Comparison of ENCODE assay signal across 11 mouse cellular contexts in the genomic region with DNA sequence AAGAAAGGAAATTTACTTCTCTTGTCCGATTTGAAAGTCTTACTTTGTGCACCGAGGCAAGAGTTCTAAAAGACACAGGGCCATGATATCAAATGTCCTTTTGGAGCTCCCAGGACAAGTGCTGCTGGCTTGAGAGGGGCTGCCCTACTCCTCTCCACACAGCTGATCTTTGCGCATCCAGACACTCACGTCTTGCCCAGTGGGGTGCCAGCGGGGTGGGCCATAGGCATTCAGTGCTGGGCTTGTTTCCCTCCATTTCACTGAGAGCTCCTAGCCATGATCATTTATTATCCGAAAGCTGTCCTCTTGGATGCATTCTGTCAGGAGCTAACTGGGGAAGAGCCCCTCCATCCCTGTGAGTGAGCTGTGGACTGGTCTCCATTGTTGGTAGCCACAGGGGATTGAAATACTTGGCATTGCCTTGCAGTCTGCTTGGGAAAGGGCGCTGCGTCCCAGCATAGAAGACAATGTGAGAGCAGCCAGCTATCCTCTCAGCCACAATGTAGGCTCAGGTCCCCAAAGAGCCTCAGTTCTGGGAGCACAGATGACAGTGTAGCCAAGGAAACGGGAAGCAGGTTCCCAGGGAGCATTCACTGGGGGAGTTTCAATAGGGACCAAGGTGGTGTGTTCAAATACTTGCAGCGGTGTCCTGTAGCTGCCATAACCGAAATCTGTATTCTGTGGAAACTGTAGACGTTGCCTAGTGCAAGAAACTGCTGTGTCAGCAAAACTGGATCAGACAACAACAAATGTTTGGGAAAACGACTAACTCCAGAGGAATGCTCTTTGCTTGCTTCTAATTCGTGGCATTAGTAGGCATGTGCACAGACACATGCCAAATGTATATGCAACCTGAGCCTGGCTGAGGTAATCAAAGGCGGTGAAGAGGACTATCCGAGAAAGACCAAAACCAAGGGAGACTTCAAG.
DNase-seq lines count a peak whose midpoint lies in the region; ATAC-seq and TF ChIP-seq lines count a peak whose summit lies in the region.
"Had no signal": no experiment of that assay in that cellular context is flagged by ENCODE, and none has a peak within 500 bp of the region (broad histone marks: within the 10 kb centered on the region; RNA-seq: fewer than 3 reads in every experiment).

No protein-coding gene starts in this region.

- H3K36me3 ChIP-seq in hindbrain, embryonic 12.5 days: no peaks in the 10 kb centered on the region
- no peaks in the 10 kb centered on the region for H3K36me3 ChIP-seq in midbrain, postnatal 0 days (ENCODE audit: insufficient read depth, low read length)

- DNase-seq in brain, embryonic 14.5 days (ENCODE audit: low read depth): peak; percentile 80
- DNase-seq in cerebellum, postnatal 10 days: peak; percentile 44 to 63
- peak; percentile 83 for DNase-seq in midbrain, postnatal 0 days (ENCODE audit: low spot score)
- no peak for DNase-seq in kidney, postnatal 25 days
- no peak for DNase-seq in spleen, adult 18-20 months
- no peak for DNase-seq in natural killer cell, adult 2 months (ENCODE audit: low spot score in 2 of 2)
- DNase-seq: adrenal gland, postnatal 10 days; lung, postnatal 14 days; right cerebral cortex, postnatal 4 days had no signal

- H3K27me3 ChIP-seq in hindbrain, embryonic 12.5 days: no peaks in the 10 kb centered on the region
- no peaks in the 10 kb centered on the region for H3K27me3 ChIP-seq in midbrain, postnatal 0 days (ENCODE audit: insufficient read depth, low read length)

- H3K9ac ChIP-seq in hindbrain, embryonic 12.5 days: no peak overlapping the region
- no peak overlapping the region for H3K9ac ChIP-seq in midbrain, postnatal 0 days (replicated peaks; ENCODE audit: low read length, poor library complexity, severe bottlenecking)

- H3K4me3 ChIP-seq in hindbrain, embryonic 12.5 days: no peak overlapping the region
- no peak overlapping the region for H3K4me3 ChIP-seq in midbrain, postnatal 0 days (ENCODE audit: low read depth, low read length)

- H3K4me1 ChIP-seq in hindbrain, embryonic 12.5 days: peaks cover 5% of the 10 kb centered on the region; the same call in 1 of the 2 replicates
- no peaks in the 10 kb centered on the region for H3K4me1 ChIP-seq in midbrain, postnatal 0 days (ENCODE audit: insufficient read depth, low read length)

- no peaks in the 10 kb centered on the region for H3K9me3 ChIP-seq in hindbrain, embryonic 12.5 days (replicated peaks)
- H3K9me3 ChIP-seq in midbrain, postnatal 0 days (ENCODE audit: low read length): no peaks in the 10 kb centered on the region

- peak; percentile 89 for ATAC-seq in hindbrain, embryonic 12.5 days (ENCODE audit: low FRiP score)
- ATAC-seq in midbrain, postnatal 0 days (ENCODE audit: low FRiP score): peak; percentile 70

- no peak for TF ChIP-seq POLR2A in brain, embryonic 14.5 days (IDR thresholded peaks at IDR 0.05; ENCODE audit: borderline replicate concordance, extremely low read depth, insufficient read depth, insufficient read length, poor library complexity, severe bottlenecking)

- WGBS in hindbrain, embryonic 12.5 days: 49% methylated on average over 16 of the region's 16 CpGs
- 41% methylated on average over 16 of the region's 16 CpGs for WGBS in midbrain, postnatal 0 days

- TF ChIP-seq CTCF in brain, embryonic 14.5 days (IDR thresholded peaks at IDR 0.05; ENCODE audit: borderline replicate concordance, extremely low read depth, insufficient read depth, insufficient read length): no peak
- no peak for TF ChIP-seq CTCF in midbrain, postnatal 0 days (IDR thresholded peaks at IDR 0.05)

- no peak overlapping the region for H3K4me2 ChIP-seq in hindbrain, embryonic 12.5 days (replicated peaks)
- no peak overlapping the region for H3K4me2 ChIP-seq in midbrain, postnatal 0 days (ENCODE audit: low read depth, low read length, poor library complexity, severe bottlenecking)
- H3K4me2 ChIP-seq: heart, embryonic 11.5 days had no signal

- no peak overlapping the region for H3K27ac ChIP-seq in hindbrain, embryonic 12.5 days
- H3K27ac ChIP-seq in midbrain, postnatal 0 days (ENCODE audit: low read depth, low read length): no peak overlapping the region

Comparison
In these comparisons a context has a peak if more than half of its experiments do, and no peak if none do; other contexts are left out.
1. DNase-seq: peak in brain, embryonic 14.5 days (single experiment), cerebellum, postnatal 10 days (2 of 2) and midbrain, postnatal 0 days (single experiment); none in kidney, postnatal 25 days (0 of 2), spleen, adult 18-20 months (0 of 2) and natural killer cell, adult 2 months (0 of 2).